Mouse (Mus musculus): ENCODE measurements around the gene Ppfibp2. TPM values are rescaled to one million over a fixed set of nuclear protein-coding genes. Genes with fewer than 3 reads are reported as not detected.
A peak's percentile ranks its signal among the peaks of the same experiment; 100 is the strongest.

Ppfibp2 gene
- polyA plus RNA-seq, 1 experiment from 2014 or later = 12.8 TPM

GRCm38 (mm10) chr7:107714067-107714466 is 119.1 kb downstream of the Ppfibp2 start:
- ATAC-seq = no peak
- no peaks in the 10 kb centered on the region for H3K36me3 ChIP-seq
- H3K4me3 ChIP-seq (replicated peaks) = no peak overlapping the region
- H3K27me3 ChIP-seq (replicated peaks) = no peaks in the 10 kb centered on the region
- WGBS = 83% methylated on average over 5 of the region's 5 CpGs
- H3K9me3 ChIP-seq = no peaks in the 10 kb centered on the region
- H3K27ac ChIP-seq = no peak overlapping the region
- no peak overlapping the region for H3K9ac ChIP-seq
- no peak overlapping the region for H3K4me2 ChIP-seq (replicated peaks)
- H3K4me1 ChIP-seq (replicated peaks) = no peaks in the 10 kb centered on the region

- H3K9ac ChIP-seq = no peak overlapping the region
- H3K9me3 ChIP-seq = no peaks in the 10 kb centered on the region
- H3K36me3 ChIP-seq = peaks cover 2% of the 10 kb centered on the region; the same call in 1 of the 2 replicates
- H3K4me2 ChIP-seq (replicated peaks) = no peak overlapping the region
- H3K4me1 ChIP-seq (replicated peaks) = no peaks in the 10 kb centered on the region
- no peak overlapping the region for H3K27ac ChIP-seq
- H3K27me3 ChIP-seq (replicated peaks) = no peaks in the 10 kb centered on the region
- ATAC-seq = no peak
- H3K4me3 ChIP-seq (replicated peaks) = no peak overlapping the region
- 91% methylated on average over 1 of the region's 1 CpGs for WGBS
These were observed 125.8 kb downstream of the Ppfibp2 start for GRCm38 (mm10) chr7:107720771-107721170.

GRCm38 (mm10) chr7:107722536-107722935 is 127.5 kb downstream of the Ppfibp2 start:
- H3K27ac ChIP-seq = no peak overlapping the region
- 88% methylated on average over 4 of the region's 4 CpGs for WGBS
- ATAC-seq = no peak
- H3K9me3 ChIP-seq = no peaks in the 10 kb centered on the region
- H3K4me1 ChIP-seq (replicated peaks) = no peaks in the 10 kb centered on the region
- H3K4me2 ChIP-seq (replicated peaks) = no peak overlapping the region
- no peaks in the 10 kb centered on the region for H3K27me3 ChIP-seq (replicated peaks)
- H3K4me3 ChIP-seq (replicated peaks) = no peak overlapping the region
- H3K36me3 ChIP-seq = peaks cover 2% of the 10 kb centered on the region
- no peak overlapping the region for H3K9ac ChIP-seq

- H3K27ac ChIP-seq = no peak overlapping the region
- no peak overlapping the region for H3K4me3 ChIP-seq (replicated peaks)
- no peak overlapping the region for H3K9ac ChIP-seq
- 56% methylated on average over 3 of the region's 3 CpGs for WGBS
- no peaks in the 10 kb centered on the region for H3K9me3 ChIP-seq
- no peaks in the 10 kb centered on the region for H3K4me1 ChIP-seq (replicated peaks)
- H3K4me2 ChIP-seq (replicated peaks) = no peak overlapping the region
- no peak for ATAC-seq
- peaks cover 7% of the 10 kb centered on the region; the same call in 1 of the 2 replicates for H3K36me3 ChIP-seq
- H3K27me3 ChIP-seq (replicated peaks) = no peaks in the 10 kb centered on the region
These were observed 132.5 kb downstream of the Ppfibp2 start for GRCm38 (mm10) chr7:107727538-107727937.

- Histone ChIP-seq H3K27me3 (replicated peaks) (no peaks in the 10 kb centered on the region), H3K36me3 (peaks cover 7% of the 10 kb centered on the region; the same call in 1 of the 2 replicates), H3K9ac (no peak overlapping the region), H3K4me1 (replicated peaks) (no peaks in the 10 kb centered on the region), H3K27ac (no peak overlapping the region), H3K4me3 (replicated peaks) (no peak overlapping the region), H3K9me3 (no peaks in the 10 kb centered on the region), H3K4me2 (replicated peaks) (no peak overlapping the region)
- WGBS = 76% methylated on average over 9 of the region's 10 CpGs
- no peak for ATAC-seq
These were observed 135.6 kb downstream of the Ppfibp2 start for GRCm38 (mm10) chr7:107730587-107730986.

- Histone ChIP-seq H3K9ac (no peak overlapping the region), H3K27me3 (replicated peaks) (no peaks in the 10 kb centered on the region), H3K36me3 (peaks cover 7% of the 10 kb centered on the region; the same call in 1 of the 2 replicates), H3K9me3 (no peaks in the 10 kb centered on the region), H3K4me1 (replicated peaks) (no peaks in the 10 kb centered on the region), H3K4me2 (replicated peaks) (no peak overlapping the region), H3K4me3 (replicated peaks) (no peak overlapping the region), H3K27ac (no peak overlapping the region)
- WGBS = 77% methylated on average over 2 of the region's 2 CpGs
- ATAC-seq = no peak
These were observed 138.2 kb downstream of the Ppfibp2 start for GRCm38 (mm10) chr7:107733162-107733561.

- ATAC-seq = no peak
- Histone ChIP-seq H3K4me2 (replicated peaks) (no peak overlapping the region), H3K36me3 (no peaks in the 10 kb centered on the region; the same call in 1 of the 2 replicates), H3K4me3 (replicated peaks) (no peak overlapping the region), H3K4me1 (replicated peaks) (no peaks in the 10 kb centered on the region), H3K27ac (no peak overlapping the region), H3K27me3 (replicated peaks) (no peaks in the 10 kb centered on the region), H3K9me3 (no peaks in the 10 kb centered on the region), H3K9ac (no peak overlapping the region)
- WGBS = 46% methylated on average over 2 of the region's 2 CpGs
These were observed 143.7 kb downstream of the Ppfibp2 start for GRCm38 (mm10) chr7:107738726-107739125.

GRCm38 (mm10) chr7:107742963-107743465 is 148.0 kb downstream of the Ppfibp2 start:
- no peaks in the 10 kb centered on the region for H3K4me1 ChIP-seq (replicated peaks)

GRCm38 (mm10) chr7:107744454-107744853 is 149.4 kb downstream of the Ppfibp2 start:
- Histone ChIP-seq H3K4me1 (replicated peaks) (no peaks in the 10 kb centered on the region), H3K4me2 (replicated peaks) (no peak overlapping the region), H3K9me3 (no peaks in the 10 kb centered on the region), H3K36me3 (peaks cover 4% of the 10 kb centered on the region; the same call in 1 of the 2 replicates), H3K27ac (no peak overlapping the region), H3K4me3 (replicated peaks) (no peak overlapping the region), H3K27me3 (replicated peaks) (no peaks in the 10 kb centered on the region), H3K9ac (no peak overlapping the region)
- 87% methylated on average over 4 of the region's 4 CpGs for WGBS
- ATAC-seq = no peak

More at GRCm38 (mm10) chr7:107742963-107743465, 148.0 kb downstream of the Ppfibp2 start:
- Histone ChIP-seq H3K4me2 (replicated peaks) (no peak overlapping the region), H3K9ac (no peak overlapping the region), H3K36me3 (peaks cover 4% of the 10 kb centered on the region; the same call in 1 of the 2 replicates), H3K27me3 (replicated peaks) (no peaks in the 10 kb centered on the region), H3K4me3 (replicated peaks) (no peak overlapping the region), H3K27ac (no peak overlapping the region), H3K9me3 (no peaks in the 10 kb centered on the region)
- WGBS = 83% methylated on average over 10 of the region's 10 CpGs
- ATAC-seq = no peak

- no peak for ATAC-seq
- no peak overlapping the region for H3K4me2 ChIP-seq (replicated peaks)
- H3K36me3 ChIP-seq = peaks cover 4% of the 10 kb centered on the region; the same call in 1 of the 2 replicates
- H3K4me1 ChIP-seq (replicated peaks) = no peaks in the 10 kb centered on the region
- H3K9ac ChIP-seq = no peak overlapping the region
- H3K9me3 ChIP-seq = no peaks in the 10 kb centered on the region
- H3K27me3 ChIP-seq (replicated peaks) = no peaks in the 10 kb centered on the region
- H3K27ac ChIP-seq = no peak overlapping the region
- 64% methylated on average over 2 of the region's 2 CpGs for WGBS
- H3K4me3 ChIP-seq (replicated peaks) = no peak overlapping the region
These were observed 150.1 kb downstream of the Ppfibp2 start for GRCm38 (mm10) chr7:107745111-107745510.

GRCm38 (mm10) chr7:107746036-107746435 is 151.0 kb downstream of the Ppfibp2 start:
- Histone ChIP-seq H3K9me3 (no peaks in the 10 kb centered on the region), H3K36me3 (peaks cover 4% of the 10 kb centered on the region; the same call in 1 of the 2 replicates), H3K4me2 (replicated peaks) (no peak overlapping the region), H3K9ac (no peak overlapping the region), H3K27ac (no peak overlapping the region), H3K4me1 (replicated peaks) (no peaks in the 10 kb centered on the region), H3K27me3 (replicated peaks) (no peaks in the 10 kb centered on the region), H3K4me3 (replicated peaks) (no peak overlapping the region)
- WGBS = 89% methylated on average over 8 of the region's 8 CpGs
- no peak for ATAC-seq

GRCm38 (mm10) chr7:107747476-107747875 is 152.5 kb downstream of the Ppfibp2 start:
- no peak overlapping the region for H3K27ac ChIP-seq
- peaks cover 4% of the 10 kb centered on the region; the same call in 1 of the 2 replicates for H3K36me3 ChIP-seq
- H3K27me3 ChIP-seq (replicated peaks) = no peaks in the 10 kb centered on the region
- no peaks in the 10 kb centered on the region for H3K9me3 ChIP-seq
- 85% methylated on average over 9 of the region's 9 CpGs for WGBS
- H3K4me3 ChIP-seq (replicated peaks) = no peak overlapping the region
- no peak for ATAC-seq
- H3K9ac ChIP-seq = no peak overlapping the region
- no peaks in the 10 kb centered on the region for H3K4me1 ChIP-seq (replicated peaks)
- no peak overlapping the region for H3K4me2 ChIP-seq (replicated peaks)

GRCm38 (mm10) chr7:107747954-107748353 is 152.9 kb downstream of the Ppfibp2 start:
- ATAC-seq = peak; percentile 34; the same call in 1 of the 2 replicates
- no peaks in the 10 kb centered on the region for H3K27me3 ChIP-seq (replicated peaks)
- no peak overlapping the region for H3K4me2 ChIP-seq (replicated peaks)
- H3K36me3 ChIP-seq = peaks cover 4% of the 10 kb centered on the region; the same call in 1 of the 2 replicates
- H3K9me3 ChIP-seq = no peaks in the 10 kb centered on the region
- H3K4me1 ChIP-seq (replicated peaks) = no peaks in the 10 kb centered on the region
- H3K4me3 ChIP-seq (replicated peaks) = no peak overlapping the region
- 13% methylated on average over 2 of the region's 2 CpGs for WGBS
- no peak overlapping the region for H3K27ac ChIP-seq
- H3K9ac ChIP-seq = no peak overlapping the region

Data from intestine, embryonic 15.5 days (tissue).